Mouse (Mus musculus): ENCODE data around the gene Trp53inp2.

- TF ChIP-seq POLR2A (IDR thresholded peaks at IDR 0.05; ENCODE audit: borderline replicate concordance, extremely low read depth, insufficient read depth, insufficient read length, poor library complexity, severe bottlenecking) (no peak), CTCF (IDR thresholded peaks at IDR 0.05; ENCODE audit: borderline replicate concordance, extremely low read depth, insufficient read depth, insufficient read length) (no peak)
These were observed 2.1 kb downstream of the Trp53inp2 start for GRCm38 (mm10) chr2:155382791-155383438.
